Mouse (Mus musculus) forebrain, embryonic 16.5 days (tissue): ENCODE measurements around the gene Hipk2. TPM values are rescaled to one million over a fixed set of nuclear protein-coding genes. Genes with fewer than 3 reads are reported as not detected.
A peak's percentile ranks its signal among the peaks of the same experiment; 100 is the strongest.

Source experiments
- ATAC-seq: fragments of 200-750 bp; cut with Nextera tagmentation; 2 replicates; pipeline ENCODE4 v1.8.0; 2017; ENCODE audit warnings: mild to moderate bottlenecking, moderate library complexity
- H3K27ac ChIP-seq: fragments of 300-500 bp; sonication (generic); 2 replicates; pipeline ENCODE4 v1.5.1; 2014; ENCODE audit warnings: low read length, control low read depth
- H3K27me3 ChIP-seq: fragments of 300-500 bp; sonication (generic); replicated peaks from 2 replicates; pipeline ENCODE4 v1.6.1; 2014; ENCODE audit warnings: low read length; ENCODE audit not compliant: control insufficient read depth, insufficient read depth
- H3K36me3 ChIP-seq: fragments of 300-500 bp; sonication (generic); 2 replicates; pipeline ENCODE4 v1.6.1; 2014; ENCODE audit not compliant: control insufficient read depth, insufficient read depth
- H3K4me1 ChIP-seq: fragments of 300-500 bp; sonication (generic); replicated peaks from 2 replicates; pipeline ENCODE4 v1.6.1; 2014; ENCODE audit warnings: low read length; ENCODE audit not compliant: control insufficient read depth, insufficient read depth
- H3K4me2 ChIP-seq: fragments of 300-500 bp; sonication (generic); 2 replicates; pipeline ENCODE4 v1.6.1; 2014; ENCODE audit warnings: mild to moderate bottlenecking, low read length, control low read depth
- H3K4me3 ChIP-seq: fragments of 300-500 bp; sonication (generic); replicated peaks from 2 replicates; pipeline ENCODE4 v1.5.1; 2014; ENCODE audit warnings: mild to moderate bottlenecking, low read length, control low read depth
- H3K9ac ChIP-seq: fragments of 300-500 bp; sonication (generic); replicated peaks from 2 replicates; pipeline ENCODE4 v1.6.1; 2014; ENCODE audit warnings: low read depth, low read length, control low read depth
- H3K9me3 ChIP-seq: fragments of 300-500 bp; sonication (generic); 2 replicates; pipeline ENCODE4 v1.6.1; 2016; ENCODE audit warnings: low read length; ENCODE audit not compliant: control insufficient read depth
- WGBS: fragments of 180-500 bp; shearing (Covaris S2); extraction: QIAGEN DNeasy Blood & Tissue Kit; methylation state at CpG from one replicate; pipeline ENCODE4 v1.1.7; 2014; 5-methylcytosine and 5-hydroxymethylcytosine counted together
- polyA plus RNA-seq: library from polyadenylated mRNA; unstranded; fragments of >200 nt; fragmentation: Nextera tagmentation; extraction: Ambion mirVana; gene quantifications from 2 replicates; pipeline ENCODE4 v1.2.1, GENCODE M21; 2015

Hipk2 gene
- polyA plus RNA-seq, 1 experiment from 2014 or later = 29.2 TPM

GRCm38 (mm10) chr6:38919135-38919740 is 43.3 kb upstream of the Hipk2 start:
- Histone ChIP-seq H3K4me3 (no peak overlapping the region), H3K27ac (no peak overlapping the region), H3K27me3 (no peaks in the 10 kb centered on the region), H3K4me1 (peaks cover 7% of the 10 kb centered on the region), H3K4me2 (no peak overlapping the region), H3K36me3 (no peaks in the 10 kb centered on the region), H3K9ac (no peak overlapping the region), H3K9me3 (no peaks in the 10 kb centered on the region)
- WGBS = 88% methylated on average over 14 of the region's 14 CpGs
- no peak for ATAC-seq

GRCm38 (mm10) chr6:38918728-38919127 is 42.8 kb upstream of the Hipk2 start:
- H3K36me3 ChIP-seq = no peaks in the 10 kb centered on the region
- H3K9me3 ChIP-seq = no peaks in the 10 kb centered on the region
- no peak overlapping the region for H3K27ac ChIP-seq
- WGBS = 89% methylated on average over 4 of the region's 4 CpGs
- no peak overlapping the region for H3K9ac ChIP-seq
- peaks cover 7% of the 10 kb centered on the region for H3K4me1 ChIP-seq
- no peak for ATAC-seq
- no peaks in the 10 kb centered on the region for H3K27me3 ChIP-seq
- H3K4me3 ChIP-seq = no peak overlapping the region
- H3K4me2 ChIP-seq = no peak overlapping the region

- H3K36me3 ChIP-seq = no peaks in the 10 kb centered on the region
- no peak overlapping the region for H3K9ac ChIP-seq
- H3K4me3 ChIP-seq = no peak overlapping the region
- 84% methylated on average over 3 of the region's 3 CpGs for WGBS
- H3K27me3 ChIP-seq = no peaks in the 10 kb centered on the region
- H3K4me2 ChIP-seq = no peak overlapping the region
- no peak for ATAC-seq
- H3K4me1 ChIP-seq = peaks cover 3% of the 10 kb centered on the region
- H3K9me3 ChIP-seq = no peaks in the 10 kb centered on the region
- H3K27ac ChIP-seq = no peak overlapping the region
Measured at GRCm38 (mm10) chr6:38917415-38917814, 41.5 kb upstream of the Hipk2 start.

GRCm38 (mm10) chr6:38916571-38916970 is 40.6 kb upstream of the Hipk2 start:
- Histone ChIP-seq H3K4me3 (no peak overlapping the region), H3K9ac (no peak overlapping the region), H3K4me2 (no peak overlapping the region), H3K27ac (no peak overlapping the region), H3K4me1 (no peaks in the 10 kb centered on the region; the same call in 1 of the 2 replicates), H3K27me3 (no peaks in the 10 kb centered on the region), H3K36me3 (no peaks in the 10 kb centered on the region), H3K9me3 (no peaks in the 10 kb centered on the region)
- 89% methylated on average over 4 of the region's 4 CpGs for WGBS
- ATAC-seq = no peak

GRCm38 (mm10) chr6:38915776-38916175 is 39.8 kb upstream of the Hipk2 start:
- 61% methylated on average over 5 of the region's 5 CpGs for WGBS
- H3K9me3 ChIP-seq = no peaks in the 10 kb centered on the region
- H3K27me3 ChIP-seq = no peaks in the 10 kb centered on the region
- no peak overlapping the region for H3K4me2 ChIP-seq
- no peaks in the 10 kb centered on the region; the same call in 1 of the 2 replicates for H3K4me1 ChIP-seq
- H3K4me3 ChIP-seq = no peak overlapping the region
- no peak overlapping the region for H3K9ac ChIP-seq
- no peaks in the 10 kb centered on the region for H3K36me3 ChIP-seq
- no peak for ATAC-seq
- no peak overlapping the region for H3K27ac ChIP-seq

- Histone ChIP-seq H3K27ac (no peak overlapping the region), H3K9ac (no peak overlapping the region), H3K4me1 (no peaks in the 10 kb centered on the region; the same call in 1 of the 2 replicates), H3K9me3 (no peaks in the 10 kb centered on the region), H3K36me3 (no peaks in the 10 kb centered on the region), H3K4me2 (no peak overlapping the region), H3K4me3 (no peak overlapping the region), H3K27me3 (no peaks in the 10 kb centered on the region)
- WGBS = 64% methylated on average over 10 of the region's 10 CpGs
- peak; percentile 51 for ATAC-seq
Measured at GRCm38 (mm10) chr6:38914181-38914580, 38.2 kb upstream of the Hipk2 start.

- H3K4me3 ChIP-seq = no peak overlapping the region
- no peak overlapping the region for H3K9ac ChIP-seq
- no peaks in the 10 kb centered on the region; the same call in 1 of the 2 replicates for H3K4me1 ChIP-seq
- no peak overlapping the region for H3K4me2 ChIP-seq
- H3K27me3 ChIP-seq = no peaks in the 10 kb centered on the region
- WGBS = 63% methylated on average over 13 of the region's 13 CpGs
- no peaks in the 10 kb centered on the region for H3K36me3 ChIP-seq
- H3K27ac ChIP-seq = no peak overlapping the region
- no peak for ATAC-seq
- no peaks in the 10 kb centered on the region for H3K9me3 ChIP-seq
Measured at GRCm38 (mm10) chr6:38913386-38914042, 37.5 kb upstream of the Hipk2 start.

GRCm38 (mm10) chr6:38912845-38913244 is 36.9 kb upstream of the Hipk2 start:
- 76% methylated on average over 9 of the region's 9 CpGs for WGBS
- Histone ChIP-seq H3K4me2 (no peak overlapping the region), H3K27ac (no peak overlapping the region), H3K4me3 (no peak overlapping the region), H3K4me1 (no peaks in the 10 kb centered on the region; the same call in 1 of the 2 replicates), H3K36me3 (no peaks in the 10 kb centered on the region), H3K9me3 (no peaks in the 10 kb centered on the region), H3K9ac (no peak overlapping the region), H3K27me3 (no peaks in the 10 kb centered on the region)
- peak; percentile 41; the same call in 1 of the 2 replicates for ATAC-seq

- no peak overlapping the region for H3K4me3 ChIP-seq
- H3K9ac ChIP-seq = no peak overlapping the region
- no peaks in the 10 kb centered on the region for H3K27me3 ChIP-seq
- no peaks in the 10 kb centered on the region; the same call in 1 of the 2 replicates for H3K4me1 ChIP-seq
- H3K9me3 ChIP-seq = no peaks in the 10 kb centered on the region
- no peak for ATAC-seq
- no peak overlapping the region for H3K27ac ChIP-seq
- H3K4me2 ChIP-seq = no peak overlapping the region
- no peaks in the 10 kb centered on the region for H3K36me3 ChIP-seq
Measured at GRCm38 (mm10) chr6:38912121-38912660, 36.2 kb upstream of the Hipk2 start.
